Mouse (Mus musculus) left cerebral cortex, adult 18-20 months (tissue): ENCODE data around the gene Qrich2. TPM values are rescaled to one million over a fixed set of nuclear protein-coding genes. Genes with fewer than 3 reads are reported as not detected.
"Not testable (repeated sequence)": the region's sequence is repeated elsewhere in the genome, so short reads cannot be mapped to it uniquely, and the experiment has no call there.

Experiments used
- DNase-seq, 2 experiments: peaks; one replicate each; pipeline ENCODE4 v3.0.0; 2021 to 2022; ENCODE audit warnings: low spot score in 2 of 2, mixed read lengths in 1 of 2
- total RNA-seq, 2 experiments: library from RNA; stranded (reverse); gene quantifications; 2 replicates each; pipeline ENCODE4 v1.2.3; 2021

The Qrich2 gene
- total RNA-seq, 2 experiments from 2014 or later = 0.05 TPM; not detected in 1

DNA sequence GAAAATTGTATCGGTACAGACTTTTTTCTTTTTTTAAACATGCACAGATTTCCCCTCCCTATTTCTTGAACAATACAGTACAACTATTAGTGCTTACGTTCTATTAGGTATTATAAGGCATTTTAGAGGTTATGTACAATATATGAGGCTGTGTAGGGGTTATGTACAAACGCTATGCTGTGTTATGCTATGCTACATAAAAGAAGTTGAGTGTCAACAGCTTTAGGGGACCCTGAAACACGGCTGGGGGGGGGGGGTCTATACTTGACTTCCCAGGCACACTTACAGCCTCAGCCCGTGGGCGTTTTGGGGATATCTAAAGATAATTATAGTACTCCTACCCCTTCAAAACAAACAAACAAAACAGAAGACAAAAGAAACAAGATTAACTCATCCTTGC, 33.9 kb downstream of the Qrich2 start:
- DNase-seq = no peak

DNA sequence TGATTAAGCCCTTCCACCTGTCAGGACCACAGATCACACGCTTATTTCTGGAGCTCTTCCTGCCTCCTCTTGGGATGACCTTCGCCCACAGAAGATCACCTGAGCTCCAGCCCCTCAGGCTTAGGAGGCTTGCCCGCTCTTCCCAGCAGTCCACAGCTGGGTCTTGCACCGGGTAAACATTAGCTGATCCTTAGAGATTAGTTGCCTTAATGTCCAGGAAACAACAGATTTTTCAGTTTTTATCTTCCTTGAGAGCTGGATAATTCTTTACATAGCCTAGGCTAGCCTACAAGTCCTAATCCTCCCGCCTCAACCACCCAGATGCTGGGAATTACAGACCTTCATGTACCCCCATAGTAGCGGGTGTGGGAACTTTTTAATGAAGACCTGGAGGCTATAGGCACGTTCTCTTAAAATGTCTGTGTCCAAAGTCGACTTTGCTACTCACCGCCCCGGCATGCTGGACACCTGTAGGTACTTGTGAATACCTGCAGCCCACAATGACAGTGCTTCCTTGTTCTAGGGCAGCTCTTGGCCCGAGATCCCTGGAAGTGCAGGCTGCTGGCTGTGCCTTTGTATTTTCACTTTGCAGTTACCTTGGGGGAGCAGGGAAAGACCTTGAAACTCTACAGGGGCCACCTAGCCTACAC, 34.5 kb downstream of the Qrich2 start:
- DNase-seq = no peak

- DNase-seq = no peak
Observed at GRCm38 (mm10) chr11:116430723-116431427, 35.2 kb downstream of the Qrich2 start.

- no peak for DNase-seq
Observed at GRCm38 (mm10) chr11:116429862-116430613, 36.0 kb downstream of the Qrich2 start.

DNA sequence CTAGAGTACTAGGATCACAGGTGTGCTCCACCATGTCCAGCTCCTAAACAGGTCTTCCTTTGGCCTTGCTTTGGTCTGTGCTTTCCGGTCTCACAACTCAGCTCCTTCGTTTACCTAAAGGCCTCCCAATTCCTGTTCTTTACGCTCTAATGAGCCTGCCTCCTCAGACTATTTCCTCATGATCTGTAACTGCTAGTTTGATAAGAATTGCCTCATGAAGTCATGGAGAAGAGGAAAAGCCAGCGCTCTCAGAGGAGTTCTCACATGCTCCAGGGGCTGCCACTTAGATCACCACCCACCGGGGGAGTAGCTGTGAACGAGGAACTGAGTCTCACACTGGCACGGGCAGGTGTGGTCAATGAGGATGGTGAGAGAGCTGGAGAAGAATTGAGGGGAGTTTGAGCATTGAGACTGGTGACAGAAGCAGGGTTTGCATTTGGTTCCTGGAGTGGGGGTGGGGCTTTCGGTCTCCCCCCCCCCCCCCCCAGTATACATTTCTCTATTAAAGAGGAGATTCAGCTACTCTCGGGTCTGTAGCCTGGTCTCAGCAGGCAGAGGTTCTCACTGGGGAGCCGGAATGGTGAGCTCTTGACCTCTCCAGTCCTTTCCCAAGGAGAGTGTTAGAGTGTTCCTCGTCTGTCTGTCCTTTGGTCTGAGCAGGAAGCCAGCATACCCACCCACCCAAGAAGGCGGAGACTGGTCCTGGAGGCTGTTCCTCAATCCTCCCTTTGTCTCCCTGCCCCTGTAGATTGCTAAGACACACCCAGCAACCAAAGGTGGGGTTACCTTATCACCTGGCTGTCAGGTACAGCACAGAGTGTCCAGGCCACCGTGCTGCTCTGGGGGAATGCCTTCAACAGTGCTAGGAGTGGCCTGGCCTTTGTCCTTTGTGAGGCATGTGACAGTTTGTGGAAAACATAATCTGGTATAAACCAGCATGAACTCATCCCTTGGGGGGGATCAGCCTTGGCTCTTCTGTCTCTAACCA, 36.9 kb downstream of the Qrich2 start:
- no peak for DNase-seq

DNA sequence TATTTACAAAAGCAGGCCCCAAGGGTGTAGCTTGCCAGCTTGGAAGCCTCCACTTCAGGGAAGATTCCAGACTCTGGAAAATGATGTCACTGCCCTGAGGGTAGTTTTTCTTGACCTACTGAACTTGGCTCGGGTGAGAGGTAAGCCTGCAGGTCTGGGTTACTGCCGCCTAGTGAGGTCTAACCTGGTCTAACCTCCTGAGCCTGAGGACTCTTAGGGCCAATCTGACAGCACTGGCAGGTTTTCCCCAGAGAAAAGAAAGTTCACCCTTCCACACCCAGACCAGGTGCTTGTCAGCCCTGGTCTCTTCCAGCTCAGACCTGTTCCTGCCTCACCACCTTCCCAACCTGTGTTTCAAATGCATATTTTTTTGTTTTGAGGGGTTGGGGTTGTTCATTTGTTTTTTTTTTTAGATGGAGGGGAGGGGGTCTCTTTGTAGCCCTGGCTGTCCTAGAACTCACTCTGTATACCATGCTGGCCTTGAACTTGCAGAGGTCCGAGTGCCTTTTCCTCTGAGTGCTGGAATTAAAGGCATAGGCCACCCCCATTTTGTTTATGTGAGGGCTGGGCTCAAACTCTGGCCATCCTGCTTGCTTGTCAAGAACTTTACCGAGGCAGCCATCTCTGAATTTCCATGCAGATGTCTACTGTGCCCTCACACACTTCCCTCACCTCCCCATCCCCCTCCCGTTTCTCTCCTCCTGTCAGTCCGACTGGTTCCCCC, 39.0 kb downstream of the Qrich2 start:
- DNase-seq = no peak

DNA sequence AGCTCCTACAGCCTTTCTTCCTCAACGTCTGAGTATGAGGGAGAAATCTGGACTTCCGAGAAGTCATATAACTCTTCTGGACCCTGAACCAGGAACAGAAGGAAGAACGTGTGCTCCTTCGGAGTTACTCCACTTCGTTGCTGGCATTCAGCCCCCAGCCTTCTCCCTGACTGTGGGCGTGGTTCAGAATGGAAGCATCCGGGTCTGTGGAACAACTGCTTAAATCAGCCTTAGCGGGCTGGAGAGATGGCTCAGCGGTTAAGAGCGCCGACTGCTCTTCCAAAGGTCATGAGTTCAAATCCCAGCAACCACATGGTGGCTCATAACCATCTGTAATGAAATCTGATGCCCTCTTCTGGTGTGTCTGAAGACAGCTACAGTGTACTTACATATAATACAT, 39.7 kb downstream of the Qrich2 start:
- not testable (repeated sequence) for DNase-seq

- DNase-seq = no peak
Observed at GRCm38 (mm10) chr11:116424621-116425407, 41.2 kb downstream of the Qrich2 start.

GRCm38 (mm10) chr11:116423782-116424620, 42.0 kb downstream of the Qrich2 start:
- no peak for DNase-seq

DNA sequence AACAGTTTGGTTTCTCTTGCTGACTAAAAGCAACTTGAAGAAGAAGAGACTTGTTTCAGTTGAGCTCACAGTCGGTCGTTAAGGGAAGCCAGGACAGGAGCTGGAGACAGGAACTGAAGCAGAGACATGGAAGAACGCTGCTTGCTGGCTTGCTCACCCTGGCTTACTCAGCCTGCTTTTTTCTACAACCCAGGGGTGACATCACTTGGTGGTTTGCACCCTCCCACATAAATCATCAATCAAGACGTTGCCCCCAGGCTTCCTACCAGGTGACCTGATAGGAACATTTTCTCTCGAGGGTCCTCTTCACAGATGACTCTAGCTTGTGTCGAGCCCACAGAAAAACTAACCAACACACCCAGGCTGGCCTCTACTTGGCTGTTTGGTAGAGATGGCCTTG, 42.8 kb downstream of the Qrich2 start:
- no peak for DNase-seq

DNA sequence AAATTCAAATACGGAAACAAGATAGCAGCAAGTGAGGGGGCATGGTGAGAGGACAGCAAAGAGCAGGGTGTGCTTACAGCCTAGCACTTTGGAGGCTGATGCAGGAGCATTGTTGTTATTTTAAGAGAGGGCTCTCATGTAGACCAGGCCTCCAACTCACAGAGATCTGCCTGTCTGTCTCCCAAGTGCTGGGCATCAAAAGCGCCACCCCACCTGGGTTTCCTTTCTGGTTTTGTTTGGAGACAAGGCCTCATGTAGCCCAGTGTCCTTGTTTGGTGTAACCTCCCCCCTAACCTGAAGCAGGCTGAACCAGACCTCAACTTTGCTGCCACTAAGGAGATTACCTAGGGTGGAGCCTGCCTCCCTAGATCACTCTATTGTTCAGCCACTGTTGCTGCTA, 43.5 kb downstream of the Qrich2 start:
- no peak for DNase-seq

DNA sequence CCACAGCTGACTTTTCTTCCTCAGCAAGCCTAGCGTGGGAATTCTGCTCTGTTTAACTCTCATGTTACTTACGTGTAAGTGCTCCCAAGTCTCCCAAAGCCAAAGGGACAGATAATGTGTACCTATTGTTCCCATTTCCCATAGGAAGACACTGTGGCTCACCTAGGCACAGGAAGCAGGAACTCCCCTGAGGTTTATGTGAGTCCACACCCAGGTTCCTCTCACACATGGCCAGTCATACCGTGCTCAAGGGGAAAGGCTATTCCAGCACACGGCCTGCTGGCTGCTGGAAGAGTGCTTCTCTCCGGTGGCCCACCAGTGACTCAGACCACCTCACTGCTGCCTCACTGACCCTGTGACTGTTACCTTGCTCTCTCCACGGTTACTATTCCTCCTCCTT, 44.9 kb downstream of the Qrich2 start:
- no peak for DNase-seq

- no peak for DNase-seq
Observed at GRCm38 (mm10) chr11:116418841-116419462, 47.1 kb downstream of the Qrich2 start.

GRCm38 (mm10) chr11:116418194-116418840, 47.7 kb downstream of the Qrich2 start:
- DNase-seq = no peak

- DNase-seq = no peak
Observed at GRCm38 (mm10) chr11:116417054-116417453, 49.0 kb downstream of the Qrich2 start.

DNA sequence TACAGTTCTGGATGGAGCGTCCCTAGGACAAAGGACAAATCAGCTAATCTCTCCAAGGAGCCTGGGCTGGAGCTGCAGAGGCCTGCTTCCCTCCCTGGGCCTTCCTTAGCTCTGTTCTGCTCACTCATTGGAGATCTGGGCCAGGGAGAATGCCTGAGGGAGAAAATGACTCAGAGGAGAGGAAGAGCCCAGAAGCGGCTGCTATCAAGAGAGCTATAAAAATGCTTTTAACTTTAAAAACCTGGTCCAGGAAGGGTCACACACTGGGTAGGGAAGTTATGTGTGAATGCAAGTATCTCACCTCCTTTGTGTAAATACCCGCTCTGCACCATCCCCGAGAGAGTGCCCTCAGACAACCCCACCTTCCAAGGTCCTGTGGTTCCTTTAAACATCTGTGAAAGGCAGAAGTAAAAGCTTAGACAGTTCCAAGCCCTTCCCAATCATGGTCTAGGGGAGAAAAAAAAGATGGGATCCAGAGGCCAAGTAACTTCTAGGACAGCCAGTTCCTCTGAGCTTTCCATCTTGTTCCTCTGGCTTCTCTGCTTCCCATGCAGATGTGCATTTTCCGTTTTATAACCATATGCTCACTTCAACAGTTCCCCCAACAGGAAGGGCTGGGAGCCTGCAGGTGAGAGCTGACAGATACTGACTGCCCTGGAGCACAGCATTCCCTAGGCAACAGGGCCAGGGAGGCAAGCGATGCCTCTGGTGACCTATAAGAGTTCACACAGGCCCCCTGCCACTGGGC, 49.7 kb downstream of the Qrich2 start:
- DNase-seq = no peak

DNA sequence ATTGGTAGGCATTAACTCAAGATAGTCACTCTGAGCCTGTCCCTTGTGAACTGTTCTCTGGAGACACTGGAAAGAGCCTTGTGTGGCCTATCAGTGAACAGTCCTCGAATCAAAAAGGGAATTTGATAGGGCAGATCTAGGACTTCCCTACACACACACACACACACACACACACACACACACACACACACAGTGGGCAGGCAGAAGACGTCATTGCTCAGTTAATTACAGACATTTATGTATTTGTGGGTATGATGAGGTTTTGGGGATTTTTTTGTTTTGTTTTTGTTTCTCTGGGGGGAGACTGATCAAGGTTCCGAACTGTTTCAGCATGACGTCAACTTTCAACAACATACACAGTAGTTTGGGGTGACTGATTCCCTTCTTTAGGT, 52.4 kb downstream of the Qrich2 start:
- DNase-seq = no peak
